Mouse (Mus musculus) central nervous system, embryonic 11.5 days (tissue): ENCODE measurements around the gene Acbd6. TPM values are rescaled to one million over a fixed set of nuclear protein-coding genes. Genes with fewer than 3 reads are reported as not detected.

ENCODE experiments used
- polyA plus RNA-seq: library from polyadenylated mRNA; depleted of rRNA; stranded (reverse); fragments of >200 nt; gene quantifications from 2 replicates; pipeline ENCODE4 v1.2.3, GENCODE M21; 2012; rRNA removed

Acbd6 gene
- 49.5 and 61.8 TPM in 2 replicates for polyA plus RNA-seq

GRCm38 (mm10) chr1:155558012-155558842 is at the start of gene Acbd6:
Gene Acbd6 (plus strand): TSS chr1:155558120.

Other genes with a start within 250 kb of the Acbd6 start
- 25.2 and 26.5 TPM in 2 replicates for gene Xpr1, start 140.7 kb upstream of the Acbd6 start, polyA plus RNA-seq
- 1.2 and 2.7 TPM in 2 replicates for gene Lhx4, start 193.6 kb downstream of the Acbd6 start, polyA plus RNA-seq